In the genomic region with DNA sequence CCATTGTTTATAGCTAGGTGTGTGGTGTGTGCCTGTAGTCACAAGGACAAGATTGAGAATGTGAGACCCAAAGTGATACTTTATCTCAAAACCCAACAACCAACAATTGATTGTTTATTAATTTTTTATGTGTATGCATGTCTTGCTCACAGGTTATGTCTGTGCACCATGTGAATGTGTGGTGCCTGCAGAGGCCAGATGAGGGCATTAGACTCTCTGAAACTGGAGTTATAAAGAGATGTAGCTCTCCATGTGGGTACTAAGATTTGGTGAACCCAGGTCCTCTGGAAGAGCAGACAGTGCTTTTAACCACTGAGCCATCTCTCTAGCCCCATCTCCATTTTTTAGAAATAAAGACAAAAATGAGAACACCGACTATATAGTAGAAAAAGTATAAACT, we compare ENCODE assay signal across 20 mouse cellular contexts. TPM values are rescaled to one million over a fixed set of nuclear protein-coding genes. Genes with fewer than 3 reads are reported as not detected.
DNase-seq lines count a peak whose midpoint lies in the region; ATAC-seq and TF ChIP-seq lines count a peak whose summit lies in the region.
"Had no signal": no experiment of that assay in that cellular context is flagged by ENCODE, and none has a peak within 500 bp of the region (broad histone marks: within the 10 kb centered on the region; RNA-seq: fewer than 3 reads in every experiment).

No protein-coding gene starts in this region.

- H3K4me2 ChIP-seq in hindbrain, postnatal 0 days (ENCODE audit: low read depth, low read length), result no peak overlapping the region
- no peak overlapping the region for H3K4me2 ChIP-seq in hindbrain, embryonic 14.5 days (replicated peaks)
- no peak overlapping the region for H3K4me2 ChIP-seq in liver, embryonic 14.5 days (ENCODE audit: low read depth)
- H3K4me2 ChIP-seq in liver, embryonic 12.5 days, result no peak overlapping the region
- H3K4me2 ChIP-seq: embryonic facial prominence, embryonic 13.5 days; forebrain, embryonic 13.5 days; hindbrain, embryonic 13.5 days had no signal

- H3K27me3 ChIP-seq in hindbrain, postnatal 0 days (ENCODE audit: insufficient read depth, low read length), result no peaks in the 10 kb centered on the region
- H3K27me3 ChIP-seq in hindbrain, embryonic 14.5 days (ENCODE audit: control insufficient read depth, insufficient read depth, low read length), result no peaks in the 10 kb centered on the region
- no peaks in the 10 kb centered on the region for H3K27me3 ChIP-seq in liver, embryonic 14.5 days (ENCODE audit: control insufficient read depth, insufficient read depth, low read length)
- H3K27me3 ChIP-seq in liver, embryonic 12.5 days (replicated peaks), result no peaks in the 10 kb centered on the region
- no peaks in the 10 kb centered on the region for H3K27me3 ChIP-seq in MEL (ENCODE audit: control insufficient read depth in 1 of 2, insufficient read depth in 2 of 2, low read length in 2 of 2)
- H3K27me3 ChIP-seq: embryonic facial prominence, embryonic 13.5 days; forebrain, embryonic 13.5 days; hindbrain, embryonic 13.5 days had no signal

- no peak for ATAC-seq in hindbrain, postnatal 0 days
- no peak for ATAC-seq in hindbrain, embryonic 14.5 days (ENCODE audit: low FRiP score)
- ATAC-seq in liver, embryonic 14.5 days (ENCODE audit: insufficient read depth), result no peak
- no peak for ATAC-seq in liver, embryonic 12.5 days
- ATAC-seq: forebrain, embryonic 13.5 days; forebrain, postnatal 0 days had no signal

- DNase-seq in hindbrain, postnatal 0 days (ENCODE audit: low spot score), result no peak
- no peak for DNase-seq in hindbrain, embryonic 14.5 days (ENCODE audit: low spot score)
- DNase-seq in liver, embryonic 14.5 days (ENCODE audit: low read depth in 3 of 3, low spot score in 3 of 3), result no peak
- DNase-seq in A20 (ENCODE audit: low read depth, low spot score), result peak; percentile 51
- no peak for DNase-seq in MEL (ENCODE audit: low read depth, low spot score)
- DNase-seq in c-Kit-positive CD71-positive TER-119-positive erythroid progenitor cells, embryonic 14.5 days (ENCODE audit: low spot score), result no peak
- DNase-seq: adrenal gland, postnatal 14 days; cerebellum, adult 18-20 months; cerebellum, adult 9-11 months; cerebellum, postnatal 36 days; forebrain, postnatal 0 days; gastrocnemius, postnatal 36 days; heart, adult 11 months; heart, postnatal 10 days had no signal

- H3K4me3 ChIP-seq in hindbrain, postnatal 0 days (ENCODE audit: low read length), result no peak overlapping the region
- H3K4me3 ChIP-seq in hindbrain, embryonic 14.5 days (replicated peaks; ENCODE audit: low read length), result no peak overlapping the region
- H3K4me3 ChIP-seq in liver, embryonic 14.5 days (ENCODE audit: insufficient read depth in 1 of 2, low read depth in 2 of 2, low read length in 2 of 2), result no peak overlapping the region
- no peak overlapping the region for H3K4me3 ChIP-seq in liver, embryonic 12.5 days
- no peak overlapping the region for H3K4me3 ChIP-seq in MEL (ENCODE audit: control insufficient read depth in 1 of 2, insufficient read depth in 1 of 2, low read depth in 2 of 2, low read length in 2 of 2)
- H3K4me3 ChIP-seq: embryonic facial prominence, embryonic 13.5 days; forebrain, embryonic 13.5 days; heart, embryonic 10.5 days; hindbrain, embryonic 13.5 days had no signal

- WGBS in hindbrain, postnatal 0 days, result 95% methylated on average over 1 of the region's 1 CpGs
- WGBS in hindbrain, embryonic 14.5 days, result 90% methylated on average over 1 of the region's 1 CpGs
- 74% methylated on average over 1 of the region's 1 CpGs for WGBS in liver, embryonic 14.5 days (ENCODE audit: insufficient replicate concordance)
- WGBS in liver, embryonic 12.5 days (ENCODE audit: insufficient replicate concordance), result 81% methylated on average over 1 of the region's 1 CpGs

- peak; percentile 13 for TF ChIP-seq RAD21 in MEL (IDR thresholded peaks at IDR 0.05; ENCODE audit: low read depth, low read length)

- no peaks in the 10 kb centered on the region for H3K4me1 ChIP-seq in hindbrain, postnatal 0 days (ENCODE audit: insufficient read depth, low read length)
- no peaks in the 10 kb centered on the region; the same call in 1 of the 2 replicates for H3K4me1 ChIP-seq in hindbrain, embryonic 14.5 days (replicated peaks; ENCODE audit: control insufficient read depth, insufficient read depth, low read length)
- H3K4me1 ChIP-seq in liver, embryonic 14.5 days (replicated peaks; ENCODE audit: control insufficient read depth in 2 of 2, insufficient read depth in 2 of 2, low read length in 1 of 2), result peaks cover 48 to 50% of the 10 kb centered on the region in 2 experiments
- peaks cover 85% of the 10 kb centered on the region for H3K4me1 ChIP-seq in liver, embryonic 12.5 days
- peaks cover 9 to 20% of the 10 kb centered on the region in 2 experiments for H3K4me1 ChIP-seq in MEL (ENCODE audit: control insufficient read depth in 1 of 2, insufficient read depth in 2 of 2, low read length in 2 of 2)

- no peaks in the 10 kb centered on the region for H3K9me3 ChIP-seq in hindbrain, postnatal 0 days (ENCODE audit: low read length)
- H3K9me3 ChIP-seq in hindbrain, embryonic 14.5 days (ENCODE audit: control insufficient read depth, low read length), result no peaks in the 10 kb centered on the region
- no peaks in the 10 kb centered on the region for H3K9me3 ChIP-seq in liver, embryonic 14.5 days (ENCODE audit: control insufficient read depth, low read length)
- H3K9me3 ChIP-seq in liver, embryonic 12.5 days (replicated peaks), result no peaks in the 10 kb centered on the region
- no peaks in the 10 kb centered on the region for H3K9me3 ChIP-seq in MEL (replicated peaks; ENCODE audit: insufficient read depth, low read length)
- H3K9me3 ChIP-seq: embryonic facial prominence, embryonic 13.5 days; forebrain, embryonic 13.5 days; G1E; heart, embryonic 10.5 days; hindbrain, embryonic 13.5 days had no signal

- TF ChIP-seq CTCF in hindbrain, postnatal 0 days (IDR thresholded peaks at IDR 0.05; ENCODE audit: low read depth), result 0 out of 2 replicates have a peak, but pooled peaks have one; percentile 2
- TF ChIP-seq CTCF in liver, embryonic 14.5 days (IDR thresholded peaks at IDR 0.05; ENCODE audit: low read depth), result peak; percentile 33; the same call in 1 of the 2 replicates
- peak in 2 of 3 experiments; percentile 9 to 37; a peak in 3 of 6 replicates for TF ChIP-seq CTCF in MEL (IDR thresholded peaks at IDR 0.05 in 2 of 3, conservative IDR thresholded peaks at IDR 0.05 in 1 of 3; ENCODE audit: control insufficient read depth in 1 of 3, insufficient read depth in 1 of 3, low read depth in 2 of 3, low read length in 3 of 3, poor library complexity in 1 of 3, severe bottlenecking in 1 of 3)

- no peak for TF ChIP-seq EP300 in liver, embryonic 14.5 days (IDR thresholded peaks at IDR 0.05; ENCODE audit: low read depth)
- TF ChIP-seq EP300 in MEL (IDR thresholded peaks at IDR 0.05; ENCODE audit: low read depth in 1 of 2, low read length in 2 of 2), result no peak

- no peak for TF ChIP-seq POLR2A in MEL (IDR thresholded peaks at IDR 0.05; ENCODE audit: control insufficient read depth in 1 of 2, insufficient read depth in 1 of 2, low read depth in 1 of 2, low read length in 2 of 2, poor library complexity in 1 of 2)

- H3K36me3 ChIP-seq in hindbrain, postnatal 0 days (ENCODE audit: insufficient read depth, low read length), result no peaks in the 10 kb centered on the region
- no peaks in the 10 kb centered on the region for H3K36me3 ChIP-seq in hindbrain, embryonic 14.5 days (replicated peaks; ENCODE audit: control insufficient read depth, insufficient read depth)
- no peaks in the 10 kb centered on the region; the same call in 1 of the 2 replicates for H3K36me3 ChIP-seq in liver, embryonic 14.5 days (replicated peaks; ENCODE audit: control insufficient read depth, insufficient read depth, low read depth)
- peaks cover 25% of the 10 kb centered on the region for H3K36me3 ChIP-seq in liver, embryonic 12.5 days
- peaks cover 4 to 39% of the 10 kb centered on the region in 2 experiments; a peak in 2 of 4 replicates for H3K36me3 ChIP-seq in MEL (ENCODE audit: control insufficient read depth in 1 of 2, insufficient read depth in 2 of 2, low read length in 2 of 2)

- no peak overlapping the region for H3K9ac ChIP-seq in hindbrain, postnatal 0 days (replicated peaks; ENCODE audit: low read length)
- no peak overlapping the region for H3K9ac ChIP-seq in hindbrain, embryonic 14.5 days
- no peak overlapping the region for H3K9ac ChIP-seq in liver, embryonic 14.5 days (replicated peaks)
- H3K9ac ChIP-seq in liver, embryonic 12.5 days, result no peak overlapping the region
- no peak overlapping the region for H3K9ac ChIP-seq in MEL (ENCODE audit: control insufficient read depth, low read depth, low read length, poor library complexity, severe bottlenecking)
- H3K9ac ChIP-seq: embryonic facial prominence, embryonic 13.5 days; forebrain, embryonic 13.5 days; forebrain, postnatal 0 days; hindbrain, embryonic 13.5 days had no signal

- H3K79me2 ChIP-seq in MEL (ENCODE audit: control insufficient read depth, insufficient read depth, low read length, poor library complexity), result peaks cover 43% of the 10 kb centered on the region

- no peak overlapping the region for H3K27ac ChIP-seq in hindbrain, postnatal 0 days
- no peak overlapping the region for H3K27ac ChIP-seq in hindbrain, embryonic 14.5 days
- no peak overlapping the region for H3K27ac ChIP-seq in liver, embryonic 14.5 days
- no peak overlapping the region for H3K27ac ChIP-seq in liver, embryonic 12.5 days
- no peak overlapping the region for H3K27ac ChIP-seq in MEL (ENCODE audit: control insufficient read depth, low read depth, low read length)
- H3K27ac ChIP-seq: embryonic facial prominence, embryonic 13.5 days; forebrain, embryonic 13.5 days; heart, embryonic 10.5 days had no signal

TF ChIP-seq in MEL, 35 proteins besides CTCF, POLR2A, EP300 and RAD21:
- TF ChIP-seq SMC3 (IDR thresholded peaks at IDR 0.05; ENCODE audit: low read depth, low read length) (peak; percentile 34), KAT2A (conservative IDR thresholded peaks at IDR 0.05; ENCODE audit: low read depth, low read length) (no peak)

RNA-seq across cellular contexts. Expression of gene Tmem131, which starts 31.2 kb away (rescaled TPM):
- total RNA-seq in hindbrain, postnatal 0 days (2014; rRNA removed), result 21.5 and 22.9 TPM in 2 replicates
- 8.0 and 8.9 TPM in 2 replicates for polyA plus RNA-seq in hindbrain, postnatal 0 days (2015; fragmentation: Nextera tagmentation; extraction: Ambion mirVana)
- polyA plus RNA-seq in hindbrain, embryonic 14.5 days (2014; fragmentation: Nextera tagmentation; extraction: Ambion mirVana), result 21.7 and 22.2 TPM in 2 replicates
- polyA plus RNA-seq in liver, embryonic 14.5 days (2012; rRNA removed), result 13.6 and 14.9 TPM in 2 replicates
- 10.6 and 11.2 TPM in 2 replicates for polyA plus RNA-seq in liver, embryonic 14.5 days (2014; fragmentation: Nextera tagmentation; extraction: Ambion mirVana)
- polyA plus RNA-seq in liver, embryonic 12.5 days (2016; fragmentation: Nextera tagmentation; extraction: Ambion mirVana), result 14.9 and 15.4 TPM in 2 replicates
- 11.4 and 12.7 TPM in 2 replicates for total RNA-seq in MEL (2012; rRNA removed)
- polyA plus RNA-seq in MEL (2012; ENCODE audit: insufficient read depth in 1 of 2, insufficient read length in 2 of 2, low read depth in 1 of 2, low replicate concordance in 2 of 2, missing spikeins in 1 of 2), result 100 to 1,000 TPM in 1 of 2 experiments, 10 to 100 TPM in 1; 48.8 to 196 TPM
